ENCODE assay signal across 9 mouse cellular contexts in the genomic region with DNA sequence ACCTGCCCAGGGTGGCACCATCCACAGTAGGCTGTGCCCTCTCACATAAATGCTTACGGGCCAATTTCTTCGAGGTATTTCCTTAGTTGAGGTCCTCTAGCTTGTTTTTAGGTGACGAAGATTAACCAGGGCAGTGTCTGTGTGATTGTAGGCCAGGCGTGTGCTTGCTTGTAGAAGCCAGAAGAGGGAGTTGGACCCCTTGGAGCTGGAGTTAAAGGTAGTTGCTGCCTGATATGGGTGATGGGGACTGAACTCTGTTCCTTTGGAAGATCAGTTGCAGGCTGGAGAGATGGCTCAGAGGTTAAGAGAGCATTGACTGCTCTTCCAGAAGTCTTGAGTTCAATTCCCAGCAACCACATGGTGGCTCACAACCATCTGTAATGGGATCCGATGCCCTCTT. TPM values are rescaled to one million over a fixed set of nuclear protein-coding genes. Genes with fewer than 3 reads are reported as not detected.
DNase-seq lines count a peak whose midpoint lies in the region; ATAC-seq and TF ChIP-seq lines count a peak whose summit lies in the region.
"Had no signal": no experiment of that assay in that cellular context is flagged by ENCODE, and none has a peak within 500 bp of the region (broad histone marks: within the 10 kb centered on the region; RNA-seq: fewer than 3 reads in every experiment).

No protein-coding gene starts in this region.

- no peak for TF ChIP-seq POLR2A in cerebellum, adult 2 months (IDR thresholded peaks at IDR 0.05; ENCODE audit: borderline replicate concordance, insufficient read depth, low read length)

- no peak overlapping the region for H3K27ac ChIP-seq in cerebellum, adult 2 months (ENCODE audit: insufficient read depth, low read length)
- no peak overlapping the region for H3K27ac ChIP-seq in neural tube, embryonic 11.5 days (ENCODE audit: low read depth, low read length)
- 0 out of 2 replicates have a peak overlapping the region, but pooled peaks have one; percentile 23 for H3K27ac ChIP-seq in liver, embryonic 12.5 days
- H3K27ac ChIP-seq in stomach, postnatal 0 days (replicated peaks) = no peak overlapping the region

- H3K4me2 ChIP-seq in neural tube, embryonic 11.5 days (ENCODE audit: low read depth) = peak overlapping the region; percentile 53
- H3K4me2 ChIP-seq in liver, embryonic 12.5 days = peak overlapping the region; percentile 82
- H3K4me2 ChIP-seq in stomach, postnatal 0 days (replicated peaks; ENCODE audit: low read depth) = peak overlapping the region; percentile 66

- DNase-seq in cerebellum, adult 2 months = no peak
- no peak for DNase-seq in cerebellum, postnatal 4 days (ENCODE audit: low spot score in 2 of 2)
- DNase-seq in neural tube, embryonic 11.5 days (ENCODE audit: low spot score) = no peak
- DNase-seq in neural tube, embryonic 10.5 days (ENCODE audit: extremely low spot score, low spot score) = no peak
- DNase-seq in stomach, postnatal 0 days (ENCODE audit: low spot score) = no peak
- DNase-seq in thymus, adult 18-20 months = no peak
- DNase-seq in left cerebral cortex, adult 18-20 months (ENCODE audit: low spot score in 2 of 2) = no peak
- DNase-seq: kidney, postnatal 4 days had no signal

- no peaks in the 10 kb centered on the region for H3K27me3 ChIP-seq in cerebellum, adult 2 months (ENCODE audit: control insufficient read depth, insufficient read depth, low read length)
- no peaks in the 10 kb centered on the region for H3K27me3 ChIP-seq in neural tube, embryonic 11.5 days (ENCODE audit: control insufficient read depth, insufficient read depth, low read length)
- no peaks in the 10 kb centered on the region for H3K27me3 ChIP-seq in liver, embryonic 12.5 days (replicated peaks)
- H3K27me3 ChIP-seq in stomach, postnatal 0 days (ENCODE audit: control insufficient read depth, insufficient read depth, low read length) = no peaks in the 10 kb centered on the region

- peak overlapping the region; percentile 84 for H3K4me3 ChIP-seq in cerebellum, adult 2 months (replicated peaks; ENCODE audit: insufficient read depth, low read depth, low read length)
- no peak overlapping the region for H3K4me3 ChIP-seq in neural tube, embryonic 11.5 days (ENCODE audit: low read depth, low read length)
- H3K4me3 ChIP-seq in liver, embryonic 12.5 days = peak overlapping the region; percentile 74
- H3K4me3 ChIP-seq in stomach, postnatal 0 days (ENCODE audit: low read depth, low read length) = peak overlapping the region; percentile 72

- ATAC-seq in neural tube, embryonic 11.5 days (ENCODE audit: insufficient read depth, low FRiP score, low TSS enrichment) = no peak
- ATAC-seq in liver, embryonic 12.5 days = no peak
- no peak for ATAC-seq in stomach, postnatal 0 days (ENCODE audit: low FRiP score, low TSS enrichment)

- peaks cover 11% of the 10 kb centered on the region for H3K4me1 ChIP-seq in cerebellum, adult 2 months (ENCODE audit: control insufficient read depth, insufficient read depth, low read length)
- peaks cover 2% of the 10 kb centered on the region; the same call in 1 of the 2 replicates for H3K4me1 ChIP-seq in neural tube, embryonic 11.5 days (ENCODE audit: control insufficient read depth, insufficient read depth, low read length)
- H3K4me1 ChIP-seq in liver, embryonic 12.5 days = peaks cover 57% of the 10 kb centered on the region
- no peaks in the 10 kb centered on the region for H3K4me1 ChIP-seq in stomach, postnatal 0 days (replicated peaks; ENCODE audit: control insufficient read depth, insufficient read depth)

- TF ChIP-seq EP300 in stomach, postnatal 0 days (optimal IDR thresholded peaks at IDR 0.05) = no peak

- no peak overlapping the region for H3K9ac ChIP-seq in neural tube, embryonic 11.5 days (ENCODE audit: low read length)
- H3K9ac ChIP-seq in liver, embryonic 12.5 days = peak overlapping the region; percentile 78; the same call in 1 of the 2 replicates
- peak overlapping the region; percentile 81 for H3K9ac ChIP-seq in stomach, postnatal 0 days (ENCODE audit: low read length)

- TF ChIP-seq CTCF in cerebellum, adult 2 months (IDR thresholded peaks at IDR 0.05; ENCODE audit: borderline replicate concordance, insufficient read depth, low read depth, low read length) = no peak
- peak; percentile 39 for TF ChIP-seq CTCF in stomach, postnatal 0 days (IDR thresholded peaks at IDR 0.05; ENCODE audit: low read depth)

- no peaks in the 10 kb centered on the region; the same call in none of the 2 replicates for H3K36me3 ChIP-seq in neural tube, embryonic 11.5 days (ENCODE audit: control insufficient read depth, insufficient read depth, low read length)
- H3K36me3 ChIP-seq in liver, embryonic 12.5 days = peaks cover 31% of the 10 kb centered on the region
- H3K36me3 ChIP-seq in stomach, postnatal 0 days (ENCODE audit: control insufficient read depth, insufficient read depth, low read length) = peaks cover 12% of the 10 kb centered on the region; the same call in 1 of the 2 replicates

- WGBS in cerebellum, adult 2 months = 80% methylated on average over 5 of the region's 5 CpGs
- 90% methylated on average over 5 of the region's 5 CpGs for WGBS in neural tube, embryonic 11.5 days
- 74% methylated on average over 5 of the region's 5 CpGs for WGBS in liver, embryonic 12.5 days (ENCODE audit: insufficient replicate concordance)
- 80% methylated on average over 5 of the region's 5 CpGs for WGBS in stomach, postnatal 0 days

- H3K9me3 ChIP-seq in neural tube, embryonic 11.5 days (ENCODE audit: control insufficient read depth, low read length) = no peaks in the 10 kb centered on the region
- H3K9me3 ChIP-seq in liver, embryonic 12.5 days (replicated peaks) = no peaks in the 10 kb centered on the region
- no peaks in the 10 kb centered on the region for H3K9me3 ChIP-seq in stomach, postnatal 0 days (ENCODE audit: control insufficient read depth, low read length)

RNA-seq across cellular contexts. Expression of a gene that starts 1.1 kb away (rescaled TPM):
- 22.9 and 23.5 TPM in 2 replicates for polyA plus RNA-seq in cerebellum, adult 2 months (2012; rRNA removed)
- 11.2 and 14.7 TPM in 2 replicates for polyA plus RNA-seq in neural tube, embryonic 11.5 days (2014; fragmentation: Nextera tagmentation; extraction: Ambion mirVana)
- 21.8 and 23.0 TPM in 2 replicates for polyA plus RNA-seq in liver, embryonic 12.5 days (2016; fragmentation: Nextera tagmentation; extraction: Ambion mirVana)
- 10.7 and 10.8 TPM in 2 replicates for polyA plus RNA-seq in stomach, postnatal 0 days (2015; fragmentation: Nextera tagmentation; extraction: Ambion mirVana)
- 10 to 100 TPM; 21.7 to 24.4 TPM for total RNA-seq in left cerebral cortex, adult 18-20 months (2021)

RNA-seq across cellular contexts. Expression of a gene that starts 24.2 kb away (rescaled TPM):
- 187 and 200 TPM in 2 replicates for polyA plus RNA-seq in cerebellum, adult 2 months (2012; rRNA removed)
- polyA plus RNA-seq in neural tube, embryonic 11.5 days (2014; fragmentation: Nextera tagmentation; extraction: Ambion mirVana) = 449 TPM in 2 replicates
- 318 and 321 TPM in 2 replicates for polyA plus RNA-seq in liver, embryonic 12.5 days (2016; fragmentation: Nextera tagmentation; extraction: Ambion mirVana)
- 143 and 146 TPM in 2 replicates for polyA plus RNA-seq in stomach, postnatal 0 days (2015; fragmentation: Nextera tagmentation; extraction: Ambion mirVana)
- total RNA-seq in left cerebral cortex, adult 18-20 months (2021) = 100 to 1,000 TPM; 172 to 199 TPM

RNA-seq across cellular contexts. Expression of a gene that starts 24.7 kb away (rescaled TPM):
- polyA plus RNA-seq in cerebellum, adult 2 months (2012; rRNA removed) = 57.0 and 62.2 TPM in 2 replicates
- 38.5 and 45.2 TPM in 2 replicates for polyA plus RNA-seq in neural tube, embryonic 11.5 days (2014; fragmentation: Nextera tagmentation; extraction: Ambion mirVana)
- polyA plus RNA-seq in liver, embryonic 12.5 days (2016; fragmentation: Nextera tagmentation; extraction: Ambion mirVana) = 220 and 223 TPM in 2 replicates
- 368 and 396 TPM in 2 replicates for polyA plus RNA-seq in stomach, postnatal 0 days (2015; fragmentation: Nextera tagmentation; extraction: Ambion mirVana)
- 10 to 100 TPM; 12.6 to 14.0 TPM for total RNA-seq in left cerebral cortex, adult 18-20 months (2021)

RNA-seq across cellular contexts. Expression of a gene that starts 34.9 kb away (rescaled TPM):
- 10.6 and 11.9 TPM in 2 replicates for polyA plus RNA-seq in cerebellum, adult 2 months (2012; rRNA removed)
- 13.4 and 16.3 TPM in 2 replicates for polyA plus RNA-seq in neural tube, embryonic 11.5 days (2014; fragmentation: Nextera tagmentation; extraction: Ambion mirVana)
- 105 and 109 TPM in 2 replicates for polyA plus RNA-seq in liver, embryonic 12.5 days (2016; fragmentation: Nextera tagmentation; extraction: Ambion mirVana)
- 20.2 and 22.2 TPM in 2 replicates for polyA plus RNA-seq in stomach, postnatal 0 days (2015; fragmentation: Nextera tagmentation; extraction: Ambion mirVana)
- total RNA-seq in left cerebral cortex, adult 18-20 months (2021) = 1 to 10 TPM; 6.1 to 7.0 TPM

RNA-seq across cellular contexts. Expression of a gene that starts 48.4 kb away (rescaled TPM):
- 92.1 and 95.8 TPM in 2 replicates for polyA plus RNA-seq in cerebellum, adult 2 months (2012; rRNA removed)
- 106 and 114 TPM in 2 replicates for polyA plus RNA-seq in neural tube, embryonic 11.5 days (2014; fragmentation: Nextera tagmentation; extraction: Ambion mirVana)
- 80.0 and 83.0 TPM in 2 replicates for polyA plus RNA-seq in liver, embryonic 12.5 days (2016; fragmentation: Nextera tagmentation; extraction: Ambion mirVana)
- polyA plus RNA-seq in stomach, postnatal 0 days (2015; fragmentation: Nextera tagmentation; extraction: Ambion mirVana) = 136 and 137 TPM in 2 replicates
- total RNA-seq in left cerebral cortex, adult 18-20 months (2021) = 10 to 100 TPM; 78.9 to 81.5 TPM
